Mouse (Mus musculus) CH12F3 (cell line): ENCODE measurements around the gene Trpc7.

Experiments
- in situ Hi-C: fragments of 300-500 bp; cut with MboI; formaldehyde crosslinking; loops from 2 replicates; pipeline ENCODE4 v1.14.3; 2020; ENCODE audit warnings: low sequenced_read_pairs

Gene Trpc7

DNA sequence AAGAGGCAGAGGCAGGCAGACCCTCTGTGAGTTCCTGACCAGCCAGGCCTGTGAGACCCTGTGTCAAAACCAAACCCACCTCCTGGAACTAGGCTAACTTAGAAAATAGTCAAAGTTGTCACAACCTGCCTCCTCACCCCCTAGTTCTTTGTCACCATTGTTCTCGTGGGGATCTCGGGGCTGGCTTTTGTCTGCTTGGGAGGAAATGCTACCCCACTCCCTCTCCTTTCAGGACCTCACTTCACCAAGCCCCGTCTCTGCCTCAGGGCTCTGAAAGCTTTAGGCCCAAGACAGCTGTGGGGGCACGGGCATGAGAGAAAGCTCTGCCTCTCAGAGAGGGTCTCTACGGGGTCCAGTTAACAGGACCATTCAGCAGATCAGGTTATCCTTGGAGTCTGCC, 144.0 kb downstream of the Trpc7 start:
- in situ Hi-C loops: no loop called here

DNA sequence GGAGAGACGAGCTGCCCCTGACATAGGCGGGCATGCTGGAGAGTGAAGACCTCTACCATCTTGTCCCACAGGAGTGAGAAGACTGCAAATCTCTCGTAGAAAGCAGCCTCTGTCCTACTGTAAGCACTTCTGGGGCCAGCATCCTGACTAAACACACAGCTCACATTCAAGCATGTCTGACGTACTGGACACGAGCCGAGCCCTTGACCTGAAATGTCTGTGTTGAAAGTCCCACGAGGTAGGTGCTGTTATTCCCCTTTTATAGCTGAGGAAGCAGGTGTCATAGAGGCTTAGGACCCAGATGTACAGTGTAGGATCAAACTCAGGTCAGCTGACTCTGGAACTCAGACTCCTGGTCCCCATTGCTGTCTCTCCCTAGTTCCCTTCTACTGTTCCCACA, 146.4 kb downstream of the Trpc7 start:
- in situ Hi-C loops: no loop called here

DNA sequence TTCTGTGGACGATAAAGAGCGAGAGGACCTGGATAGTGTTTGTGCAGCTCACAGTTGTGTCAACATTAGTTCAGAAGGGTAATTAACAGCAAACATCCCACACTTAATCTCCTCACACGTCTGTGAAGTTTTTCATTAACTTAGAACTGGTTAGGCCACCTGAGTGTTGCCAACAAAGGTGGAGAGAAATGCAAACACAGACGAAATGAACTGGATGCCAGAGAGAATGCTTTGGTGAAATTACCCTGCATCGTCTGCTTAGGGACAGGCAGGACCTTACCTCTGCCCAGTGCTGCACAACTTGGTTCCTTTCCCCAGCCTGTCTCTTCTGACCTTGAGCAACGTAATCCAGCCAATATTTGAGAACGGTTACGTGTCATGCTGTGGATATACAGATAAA, 148.2 kb downstream of the Trpc7 start:
- in situ Hi-C loops: no loop called here

DNA sequence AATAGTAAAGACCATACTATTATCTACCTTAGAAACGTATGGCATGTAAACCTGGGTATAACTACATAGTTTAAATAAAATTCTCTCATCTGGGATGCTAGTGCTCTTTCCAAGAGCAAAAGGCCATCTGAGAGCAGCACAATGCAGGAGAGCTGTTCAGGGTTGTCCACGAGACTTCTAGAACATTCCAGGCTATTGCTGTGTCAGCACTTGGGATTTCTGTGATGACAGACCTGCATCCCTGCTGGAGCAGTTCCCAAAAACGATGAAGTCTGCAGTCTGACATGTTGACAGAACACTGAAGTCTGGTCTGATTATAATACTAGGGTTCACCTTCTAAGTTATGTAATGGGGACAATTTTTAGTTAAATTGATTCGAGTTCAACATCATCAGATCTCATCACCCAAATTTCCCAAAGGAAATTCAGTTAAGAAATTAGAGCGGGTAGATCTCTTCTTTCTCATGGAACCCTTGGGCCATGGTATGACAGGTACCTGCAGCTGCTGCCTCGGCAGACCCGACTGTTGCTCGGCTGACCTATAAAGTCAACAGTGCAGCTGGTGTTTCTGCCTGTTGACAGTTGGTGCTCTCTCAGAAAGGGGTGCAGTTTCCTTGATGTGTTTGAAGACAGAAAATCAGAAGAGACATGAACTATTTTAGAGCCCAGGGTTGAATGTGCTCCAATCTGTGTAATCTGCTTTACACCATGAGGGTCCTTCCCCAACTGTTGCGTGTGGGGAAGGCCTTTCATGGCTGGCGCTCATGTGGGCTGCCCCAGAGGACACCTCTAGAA, 148.9 kb downstream of the Trpc7 start:
- in situ Hi-C loops: no loop called here

DNA sequence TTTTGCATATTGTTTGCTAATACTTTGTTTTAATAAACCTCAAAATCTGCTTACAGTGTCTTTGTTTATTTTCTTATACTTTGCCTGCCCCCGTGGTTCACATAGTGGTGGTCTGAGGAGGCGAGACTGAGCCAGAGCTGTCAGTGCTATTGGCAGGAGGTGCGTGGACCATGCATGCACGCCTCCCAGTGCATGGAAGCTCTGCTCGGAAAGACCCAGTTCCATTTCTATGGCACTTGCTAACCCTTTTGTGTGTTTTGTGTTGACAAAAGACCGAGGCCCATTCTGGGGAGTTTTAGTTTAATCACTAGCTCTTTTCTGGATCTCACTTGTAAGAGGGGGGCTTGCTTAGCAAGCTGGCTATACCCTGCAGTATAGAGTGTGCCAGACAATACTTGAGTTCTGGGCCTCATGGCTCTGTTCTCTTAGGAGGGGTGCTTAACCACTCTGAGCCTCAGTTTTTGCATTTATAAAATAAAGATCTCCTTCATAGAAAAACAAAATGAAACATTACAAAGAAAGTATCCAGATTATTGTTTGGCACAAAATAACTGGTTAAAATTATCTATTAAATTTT, 153.4 kb downstream of the Trpc7 start:
- in situ Hi-C loops: no loop called here

DNA sequence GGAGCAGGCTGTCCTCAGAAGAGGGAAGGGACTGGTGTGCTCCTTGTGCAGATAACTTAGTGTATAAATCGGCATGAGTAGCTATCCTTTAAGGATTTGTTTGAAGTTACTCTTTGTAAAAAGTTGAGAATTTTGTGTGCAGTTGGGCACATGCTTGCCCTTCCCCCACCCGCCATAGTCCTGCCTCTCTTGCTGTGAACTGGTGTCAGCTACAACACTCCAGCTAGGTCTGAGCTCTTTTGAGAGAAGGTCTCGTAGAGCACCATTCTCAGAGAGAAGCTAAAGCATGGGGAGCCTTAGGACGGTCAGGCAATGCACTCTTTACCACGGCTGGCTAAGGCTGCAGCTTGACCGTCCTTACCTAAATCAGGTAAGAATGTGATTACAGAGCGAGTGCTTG, 154.1 kb downstream of the Trpc7 start:
- in situ Hi-C loops: no loop called here

DNA sequence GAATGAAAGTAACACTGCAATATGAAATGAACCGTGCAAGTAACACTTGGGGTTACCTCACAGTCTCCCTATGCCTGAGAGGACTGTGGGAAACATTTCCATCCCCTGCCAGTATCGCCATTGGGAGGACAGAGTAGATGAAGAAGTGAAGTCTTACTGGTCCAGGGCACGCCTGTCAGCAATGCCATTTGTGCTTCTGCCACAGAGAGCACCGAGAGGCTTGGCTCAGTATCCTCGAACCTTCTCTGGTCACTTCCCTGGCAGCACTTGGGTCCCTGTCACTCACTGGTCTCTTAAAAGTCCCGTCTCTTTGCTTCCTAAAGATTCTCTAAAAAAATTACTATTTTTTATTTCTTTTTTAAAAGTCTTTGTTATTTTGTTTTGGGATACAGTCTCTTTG, 155.3 kb downstream of the Trpc7 start:
- in situ Hi-C loops: no loop called here

DNA sequence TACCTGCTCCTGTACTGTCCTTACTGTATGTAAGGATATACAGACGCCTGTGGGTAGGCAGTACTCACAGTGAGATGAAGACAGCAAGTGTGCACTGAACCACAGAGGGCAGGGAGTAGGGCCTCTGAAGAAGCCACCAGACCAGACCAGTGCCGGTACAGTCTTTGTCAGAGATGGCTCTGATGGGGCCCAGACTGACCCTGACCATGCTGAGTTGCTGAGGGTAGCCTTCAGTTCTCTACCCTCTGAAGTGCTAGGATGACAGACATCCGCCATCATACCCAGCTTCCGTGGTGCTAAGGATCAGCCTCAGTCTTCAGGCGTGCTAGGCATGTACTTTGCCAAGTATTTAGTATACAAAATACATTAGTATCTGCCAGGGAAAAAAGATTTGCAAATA, 156.2 kb downstream of the Trpc7 start:
- in situ Hi-C loops: no loop called here

DNA sequence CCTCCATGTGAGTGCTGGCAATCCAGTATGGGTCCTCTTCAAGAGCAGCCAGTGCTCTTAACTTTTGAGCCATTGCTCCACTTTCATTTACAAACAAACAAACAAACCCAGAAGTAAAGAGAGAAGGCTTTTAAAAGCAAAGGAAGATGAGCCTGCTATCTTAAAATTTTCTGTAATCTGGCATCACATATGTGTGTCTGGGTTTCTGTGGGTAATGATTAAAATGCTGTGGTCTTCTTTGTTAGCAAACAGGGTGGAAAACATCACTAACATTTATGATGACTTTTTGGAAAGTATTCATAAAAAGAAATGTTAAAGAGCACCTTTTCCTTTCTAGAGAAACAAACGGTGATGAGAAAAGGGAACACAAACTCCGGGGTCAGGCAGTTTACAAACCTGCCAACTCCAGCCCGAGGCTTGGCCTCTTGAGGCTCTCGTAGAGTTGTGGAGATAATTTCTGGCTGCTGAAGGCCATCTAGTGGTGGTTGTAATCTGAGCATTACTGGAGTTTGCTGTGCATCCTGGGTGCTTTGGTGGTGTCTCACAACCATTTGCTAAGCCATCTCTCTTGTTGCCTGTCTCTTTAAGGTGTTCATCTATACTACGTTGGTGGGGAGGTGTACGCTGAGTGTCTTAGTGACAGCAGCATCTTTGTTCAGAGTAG, 160.4 kb downstream of the Trpc7 start:
- in situ Hi-C loops: no loop called here

DNA sequence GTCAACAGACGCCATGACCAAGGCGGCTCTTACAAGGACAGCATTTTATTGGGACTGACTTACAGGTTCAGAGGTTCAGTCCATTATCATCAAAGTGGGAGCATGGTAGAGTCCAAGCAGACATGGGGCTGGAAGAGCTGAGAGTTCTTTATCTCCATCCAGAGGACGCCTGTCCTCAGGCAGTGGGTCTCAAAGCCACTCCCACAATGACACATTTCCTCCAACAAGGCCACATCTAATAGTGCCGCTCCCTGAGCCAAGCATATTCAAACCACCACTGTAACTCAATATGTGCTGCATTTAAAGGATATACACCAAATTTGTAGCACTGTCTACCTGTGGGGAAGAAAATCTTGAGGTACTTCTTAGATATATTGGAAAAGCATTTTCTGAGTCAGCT, 161.2 kb downstream of the Trpc7 start:
- in situ Hi-C loops: no loop called here

DNA sequence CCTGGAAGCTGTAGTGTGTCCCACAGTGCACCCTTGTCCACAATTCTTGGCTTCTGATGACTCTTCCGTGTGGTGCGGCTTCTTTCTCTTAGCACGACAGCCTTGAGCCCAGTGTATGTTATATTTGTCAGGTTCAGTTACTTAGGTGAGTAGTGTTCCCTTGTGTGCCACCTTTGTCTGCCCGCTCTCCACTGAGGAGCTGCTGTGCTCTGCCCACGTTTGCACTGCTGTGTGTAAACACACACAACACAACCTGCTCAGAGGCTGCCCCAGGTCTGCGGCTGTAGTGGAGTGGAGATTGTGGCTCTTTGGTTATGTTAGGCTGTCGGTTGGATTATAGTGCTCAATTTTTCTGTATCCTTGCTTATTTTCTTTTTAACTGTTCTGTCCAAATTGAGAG, 166.7 kb downstream of the Trpc7 start:
- in situ Hi-C loops: no loop called here

DNA sequence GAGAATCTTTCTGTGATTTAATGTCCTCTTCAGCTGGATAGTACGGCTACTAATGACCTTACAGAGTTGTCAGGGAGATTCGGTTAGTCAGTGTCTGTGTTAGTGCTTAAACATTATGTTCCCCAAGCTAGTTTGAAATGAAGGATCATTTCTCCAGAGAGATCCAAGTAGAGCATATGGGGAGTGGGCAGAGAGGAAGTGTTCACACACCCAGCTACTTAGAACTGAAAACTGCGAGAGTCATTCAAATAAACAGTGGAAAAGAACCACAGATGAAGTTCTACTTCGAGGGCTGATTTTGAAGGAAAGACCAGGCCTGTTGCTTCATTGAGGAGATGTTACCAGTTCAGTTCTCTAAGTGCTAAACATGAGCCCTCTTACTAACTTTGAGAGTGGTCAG, 169.2 kb downstream of the Trpc7 start:
- in situ Hi-C loops: no loop called here
